Mouse (Mus musculus) heart, postnatal 0 days (tissue): ENCODE measurements around the gene Ins2.

ENCODE experiments used
- CTCF ChIP-seq: IDR thresholded peaks from 2 replicates; pipeline ENCODE4 v1.5.1; 2016; ENCODE audit warnings: antibody characterized with exemption, control low read depth, low read depth
- EP300 ChIP-seq: IDR thresholded peaks from 2 replicates; pipeline ENCODE4 v1.6.1; 2016; ENCODE audit warnings: antibody characterized with exemption, low read depth

DNA sequence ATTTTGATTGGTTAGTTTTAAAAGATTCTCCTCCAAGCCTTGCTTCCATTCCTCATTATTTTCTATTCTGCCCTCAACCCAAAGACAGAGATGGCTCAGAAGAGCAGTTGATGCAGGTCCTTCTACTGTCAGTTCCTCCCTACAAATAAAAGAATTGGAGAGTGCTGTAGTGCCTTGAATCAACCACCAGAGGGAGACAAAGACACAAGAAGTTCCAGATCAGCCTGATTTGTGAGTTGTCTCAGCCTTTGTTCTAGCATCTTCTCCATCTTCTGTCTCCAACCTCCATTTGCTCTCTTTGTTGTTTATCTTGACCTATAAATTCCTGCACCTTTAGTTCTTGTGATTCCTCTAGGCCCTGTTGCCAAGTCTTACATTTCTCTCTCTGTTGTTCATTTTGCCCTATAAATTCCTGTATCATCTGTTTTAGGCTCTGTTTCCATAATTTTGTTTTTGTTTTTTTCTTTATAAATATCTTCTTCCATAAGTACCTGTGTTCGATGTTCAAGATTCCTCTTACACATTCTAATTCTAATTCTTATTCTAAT, 6.2 kb downstream of the Ins2 start:
- TF ChIP-seq EP300 (no peak), CTCF (peak; percentile 82)
